Mouse (Mus musculus) erythroblast, embryonic 14.5 days (primary cell): Measurements from ENCODE around the gene Olfr3.

Experiments
- GATA1 ChIP-seq: IDR thresholded peaks from 2 replicates; pipeline ENCODE4 v1.6.1; 2012; ENCODE audit warnings: low read length, inconsistent platforms, mixed read lengths
- TAL1 ChIP-seq: IDR thresholded peaks from 3 replicates; pipeline ENCODE4 v1.6.1; 2012; ENCODE audit warnings: low read length, inconsistent platforms, mixed read lengths

DNA sequence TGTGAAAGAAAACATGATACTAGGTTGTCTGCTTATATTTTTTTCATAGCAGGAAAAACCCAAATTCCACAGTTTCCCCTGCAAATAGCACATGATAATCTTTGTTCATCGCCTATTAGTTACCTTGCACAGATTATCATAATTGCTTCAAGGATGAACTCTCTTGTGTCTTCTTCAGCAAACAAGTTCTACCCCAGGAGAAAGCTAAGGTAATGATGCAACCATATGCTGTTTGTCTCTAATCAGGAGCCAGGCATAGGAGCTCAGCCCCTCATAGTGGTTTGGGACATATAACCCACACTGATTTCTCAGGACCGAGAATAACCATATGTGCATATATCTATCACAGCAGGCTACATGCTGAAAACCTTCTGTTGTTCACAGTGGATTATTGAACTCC lies 26.6 kb downstream of the Olfr3 start, which contains the start of gene Olfr50:
- TF ChIP-seq GATA1 = no peak
- no peak for TF ChIP-seq TAL1
